8 mouse cellular contexts compared by ENCODE assay signal in the genomic region with DNA sequence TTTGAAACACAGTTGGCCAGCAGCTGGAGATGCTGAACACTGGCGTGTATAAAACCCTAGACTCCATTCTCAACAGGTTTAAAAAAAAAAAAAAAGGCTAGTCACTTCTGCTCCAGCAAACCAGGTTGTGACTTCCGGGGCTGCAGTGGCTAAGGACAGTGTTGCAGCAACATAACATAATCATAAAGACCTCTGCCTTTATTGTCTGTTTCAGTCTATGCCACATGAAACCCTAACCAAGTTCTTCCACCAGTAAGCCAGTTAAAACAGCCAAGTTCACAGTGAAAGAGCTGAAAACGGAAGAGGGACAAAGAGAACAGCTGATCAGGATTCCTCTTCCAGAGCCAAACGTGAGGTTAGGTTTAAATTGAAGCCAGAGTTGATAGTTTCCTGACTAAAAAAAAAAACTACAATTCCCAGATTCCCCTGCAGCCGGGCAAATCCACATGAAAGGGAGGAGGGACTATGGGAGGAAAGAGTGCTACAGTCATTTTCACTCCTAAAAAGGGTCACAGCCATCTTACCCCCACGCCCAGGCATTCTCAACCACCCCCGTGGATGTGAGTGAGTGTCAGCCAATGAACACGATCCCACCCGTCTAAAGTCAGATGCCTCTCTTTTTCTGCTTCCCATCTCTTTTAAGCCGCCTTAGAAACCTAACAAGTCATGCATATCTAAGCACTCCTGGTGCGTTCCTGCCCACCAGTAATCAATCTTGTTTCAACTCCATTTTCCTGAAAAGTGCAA.
DNase-seq lines count a peak whose midpoint lies in the region; ATAC-seq and TF ChIP-seq lines count a peak whose summit lies in the region.

No protein-coding gene starts in this region.

- H3K27me3 ChIP-seq in forebrain, embryonic 15.5 days: no peaks in the 10 kb centered on the region
- no peaks in the 10 kb centered on the region for H3K27me3 ChIP-seq in hindbrain, embryonic 12.5 days
- H3K27me3 ChIP-seq in lung, postnatal 0 days (replicated peaks; ENCODE audit: insufficient read depth, low read length): no peaks in the 10 kb centered on the region

- H3K9me3 ChIP-seq in forebrain, embryonic 15.5 days: no peaks in the 10 kb centered on the region
- H3K9me3 ChIP-seq in hindbrain, embryonic 12.5 days (replicated peaks): no peaks in the 10 kb centered on the region
- H3K9me3 ChIP-seq in lung, postnatal 0 days (ENCODE audit: low read length): no peaks in the 10 kb centered on the region

- peak overlapping the region; percentile 53 for H3K27ac ChIP-seq in forebrain, embryonic 15.5 days (replicated peaks)
- H3K27ac ChIP-seq in hindbrain, embryonic 12.5 days: no peak overlapping the region
- H3K27ac ChIP-seq in lung, postnatal 0 days (ENCODE audit: low read length): no peak overlapping the region

- TF ChIP-seq CTCF in lung, postnatal 0 days (IDR thresholded peaks at IDR 0.05): no peak

- H3K4me2 ChIP-seq in forebrain, embryonic 15.5 days (replicated peaks): peak overlapping the region; percentile 50
- peak overlapping the region; percentile 57 for H3K4me2 ChIP-seq in hindbrain, embryonic 12.5 days (replicated peaks)
- H3K4me2 ChIP-seq in lung, postnatal 0 days (replicated peaks; ENCODE audit: low read depth, low read length): peak overlapping the region; percentile 51

- peak overlapping the region; percentile 52 for H3K9ac ChIP-seq in forebrain, embryonic 15.5 days (replicated peaks)
- H3K9ac ChIP-seq in hindbrain, embryonic 12.5 days: no peak overlapping the region
- peak overlapping the region; percentile 27; the same call in 1 of the 2 replicates for H3K9ac ChIP-seq in lung, postnatal 0 days (replicated peaks; ENCODE audit: low read depth)

- no peaks in the 10 kb centered on the region for H3K36me3 ChIP-seq in forebrain, embryonic 15.5 days
- H3K36me3 ChIP-seq in hindbrain, embryonic 12.5 days: no peaks in the 10 kb centered on the region
- no peaks in the 10 kb centered on the region for H3K36me3 ChIP-seq in lung, postnatal 0 days (ENCODE audit: insufficient read depth, low read length)

- 14% methylated on average over 11 of the region's 11 CpGs for WGBS in forebrain, embryonic 15.5 days
- WGBS in hindbrain, embryonic 12.5 days: 13% methylated on average over 11 of the region's 11 CpGs
- 12% methylated on average over 11 of the region's 11 CpGs for WGBS in lung, postnatal 0 days

- peak overlapping the region; percentile 49 for H3K4me3 ChIP-seq in forebrain, embryonic 15.5 days
- H3K4me3 ChIP-seq in hindbrain, embryonic 12.5 days: peak overlapping the region; percentile 37
- peak overlapping the region; percentile 33 for H3K4me3 ChIP-seq in lung, postnatal 0 days (ENCODE audit: low read depth, low read length)

- TF ChIP-seq EP300 in lung, postnatal 0 days (IDR thresholded peaks at IDR 0.05): no peak

- peak; percentile 91 for ATAC-seq in forebrain, embryonic 15.5 days (replicated peaks)
- peak; percentile 80 for ATAC-seq in hindbrain, embryonic 12.5 days (ENCODE audit: low FRiP score)
- ATAC-seq in lung, postnatal 0 days: peak; percentile 61; the same call in 1 of the 2 replicates

- H3K4me1 ChIP-seq in forebrain, embryonic 15.5 days: no peaks in the 10 kb centered on the region
- H3K4me1 ChIP-seq in hindbrain, embryonic 12.5 days: 0 out of 2 replicates have a peak, but pooled peaks cover 6% of the 10 kb centered on the region
- H3K4me1 ChIP-seq in lung, postnatal 0 days (ENCODE audit: insufficient read depth, low read depth, low read length): 0 out of 2 replicates have a peak, but pooled peaks cover 4% of the 10 kb centered on the region

- DNase-seq in Muller cell, postnatal 12 days (ENCODE audit: inconsistent ontology term): peak; percentile 72
- DNase-seq in cerebellum, adult 18-20 months: peak; percentile 30 to 35
- DNase-seq in layer of hippocampus, postnatal 14 days (ENCODE audit: low spot score in 2 of 2): peak; percentile 52 to 61
- DNase-seq in lung, postnatal 0 days (ENCODE audit: low spot score): peak; percentile 76
- DNase-seq in ovary, postnatal 36 days (ENCODE audit: low spot score): peak; percentile 42
- DNase-seq in thymus, postnatal 10 days (ENCODE audit: low spot score in 2 of 2): no peak

Comparison
In these comparisons a context has a peak if more than half of its experiments do, and no peak if none do; other contexts are left out.
1. DNase-seq: peak in Muller cell, postnatal 12 days (single experiment), cerebellum, adult 18-20 months (2 of 2), layer of hippocampus, postnatal 14 days (2 of 2), lung, postnatal 0 days (single experiment) and ovary, postnatal 36 days (single experiment); none in thymus, postnatal 10 days (0 of 2).
2. Peak in every context shown above with its lines, with median percentiles within 50 percentile points of each other: ATAC-seq, H3K4me2 ChIP-seq and H3K4me3 ChIP-seq.